7 mouse cellular contexts compared by ENCODE assay signal in the genomic region with DNA sequence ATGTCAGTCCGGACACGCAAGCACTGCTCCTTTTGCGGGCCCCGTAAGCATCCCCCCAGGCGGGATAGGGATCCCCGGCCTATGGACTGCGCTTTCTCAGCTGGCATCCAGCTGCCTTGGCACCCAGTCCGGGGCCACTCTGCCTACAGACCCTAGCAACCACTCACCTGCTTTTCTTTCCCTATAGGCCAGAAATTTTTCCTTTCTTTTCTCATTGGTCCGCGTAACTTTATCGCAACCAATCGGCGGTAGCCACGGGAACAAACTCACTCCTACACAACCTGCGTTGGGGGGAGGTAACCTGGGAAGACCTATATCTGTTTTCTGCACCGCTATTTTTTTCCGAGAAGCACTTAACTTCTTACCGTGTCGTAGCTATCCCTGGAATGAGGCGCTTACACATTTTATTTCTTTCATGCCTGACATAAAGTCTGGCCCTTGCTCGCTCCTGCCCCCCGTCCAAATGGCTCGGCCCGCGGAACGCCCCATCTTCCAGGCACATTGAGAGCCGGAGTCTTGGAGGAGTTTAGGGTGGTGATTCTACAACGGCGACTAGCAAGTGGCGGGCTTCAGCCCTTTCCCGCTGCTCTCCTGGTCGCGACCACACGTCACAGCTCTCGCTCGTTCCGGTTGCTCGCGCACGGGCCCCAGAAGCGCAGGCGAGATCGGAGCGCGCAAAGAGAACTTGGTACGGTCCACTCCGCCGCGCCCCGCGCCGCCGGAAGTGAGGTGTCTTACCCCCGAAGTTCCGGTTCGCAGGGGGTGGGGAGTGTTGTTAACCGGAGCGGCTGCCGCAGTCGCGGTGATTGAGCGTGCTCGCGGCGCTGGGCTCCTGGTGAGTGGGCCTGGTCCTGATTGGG. TPM values are rescaled to one million over a fixed set of nuclear protein-coding genes. Genes with fewer than 3 reads are reported as not detected.
DNase-seq lines count a peak whose midpoint lies in the region; ATAC-seq lines count a peak whose summit lies in the region.

A gene (plus strand): TSS at position 283 of the 860 bp plus-strand sequence.

- H3K9me3 ChIP-seq in embryonic facial prominence, embryonic 12.5 days = no peaks in the 10 kb centered on the region
- H3K9me3 ChIP-seq in limb, embryonic 11.5 days (ENCODE audit: control insufficient read depth, low read length) = no peaks in the 10 kb centered on the region
- no peaks in the 10 kb centered on the region for H3K9me3 ChIP-seq in midbrain, embryonic 14.5 days (ENCODE audit: control insufficient read depth, low read length)

- H3K27ac ChIP-seq in embryonic facial prominence, embryonic 12.5 days = peak within 1 kb of the TSS; percentile 99
- peak within 1 kb of the TSS; percentile 97 for H3K27ac ChIP-seq in limb, embryonic 11.5 days (replicated peaks; ENCODE audit: low read depth, low read length)
- H3K27ac ChIP-seq in midbrain, embryonic 14.5 days (replicated peaks; ENCODE audit: low read depth, low read length) = peak within 1 kb of the TSS; percentile 99

- H3K27me3 ChIP-seq in embryonic facial prominence, embryonic 12.5 days = no peaks in the 10 kb centered on the region
- H3K27me3 ChIP-seq in limb, embryonic 11.5 days (ENCODE audit: control insufficient read depth, insufficient read depth, low read length) = no peaks in the 10 kb centered on the region
- H3K27me3 ChIP-seq in midbrain, embryonic 14.5 days (ENCODE audit: control insufficient read depth, insufficient read depth, low read length) = no peaks in the 10 kb centered on the region

- H3K9ac ChIP-seq in embryonic facial prominence, embryonic 12.5 days = peak within 1 kb of the TSS; percentile 90
- peak within 1 kb of the TSS; percentile 92 for H3K9ac ChIP-seq in limb, embryonic 11.5 days (ENCODE audit: low read length)
- peak within 1 kb of the TSS; percentile 86 for H3K9ac ChIP-seq in midbrain, embryonic 14.5 days (replicated peaks; ENCODE audit: low read length)

- peaks cover 17% of the 10 kb centered on the region for H3K4me1 ChIP-seq in embryonic facial prominence, embryonic 12.5 days
- H3K4me1 ChIP-seq in limb, embryonic 11.5 days (ENCODE audit: control insufficient read depth, insufficient read depth, low read length) = peaks cover 8% of the 10 kb centered on the region
- peaks cover 18% of the 10 kb centered on the region for H3K4me1 ChIP-seq in midbrain, embryonic 14.5 days (ENCODE audit: control insufficient read depth, insufficient read depth, low read length)

- H3K36me3 ChIP-seq in embryonic facial prominence, embryonic 12.5 days = peaks cover 33% of the 10 kb centered on the region
- peaks cover 24% of the 10 kb centered on the region for H3K36me3 ChIP-seq in limb, embryonic 11.5 days (ENCODE audit: control insufficient read depth, insufficient read depth, low read length)
- H3K36me3 ChIP-seq in midbrain, embryonic 14.5 days (ENCODE audit: control insufficient read depth, insufficient read depth, low read length) = peaks cover 35% of the 10 kb centered on the region

- under 1% methylated on average over 65 of the region's 65 CpGs for WGBS in embryonic facial prominence, embryonic 12.5 days
- WGBS in limb, embryonic 11.5 days = under 1% methylated on average over 65 of the region's 65 CpGs
- whole genome bisulfite sequencing in midbrain, embryonic 14.5 days = under 1% methylated on average over 65 of the region's 65 CpGs

- H3K4me3 ChIP-seq in embryonic facial prominence, embryonic 12.5 days = peak within 1 kb of the TSS; percentile 80
- H3K4me3 ChIP-seq in limb, embryonic 11.5 days (ENCODE audit: low read depth, low read length) = peak within 1 kb of the TSS; percentile 93
- H3K4me3 ChIP-seq in midbrain, embryonic 14.5 days (replicated peaks; ENCODE audit: low read depth, low read length) = peak within 1 kb of the TSS; percentile 88

- peak; percentile 89 for ATAC-seq in embryonic facial prominence, embryonic 12.5 days (ENCODE audit: insufficient number of reproducible peaks, insufficient read depth, low FRiP score, low TSS enrichment)
- peak; percentile 89 for ATAC-seq in limb, embryonic 11.5 days (ENCODE audit: insufficient number of reproducible peaks, low FRiP score, low TSS enrichment, low read depth)
- peak; percentile 89 for ATAC-seq in midbrain, embryonic 14.5 days (ENCODE audit: low FRiP score, low TSS enrichment)

- DNase-seq in adrenal gland, postnatal 25 days = peak; percentile 89
- peak; percentile 100 for DNase-seq in heart, adult 11 months
- DNase-seq in kidney, adult 18-20 months = peak; percentile 94
- peak; percentile 92 for DNase-seq in limb, embryonic 11.5 days (ENCODE audit: low spot score)
- peak; percentile 96 for DNase-seq in midbrain, embryonic 14.5 days
- peak; percentile 82 to 87 for DNase-seq in spleen, adult 18-20 months

- H3K4me2 ChIP-seq in embryonic facial prominence, embryonic 12.5 days (replicated peaks) = peak within 1 kb of the TSS; percentile 98
- H3K4me2 ChIP-seq in limb, embryonic 11.5 days (ENCODE audit: low read depth, severe bottlenecking) = peak within 1 kb of the TSS; percentile 96
- peak within 1 kb of the TSS; percentile 97 for H3K4me2 ChIP-seq in midbrain, embryonic 14.5 days (ENCODE audit: low read length)

RNA-seq across cellular contexts. Expression of the gene that starts here (rescaled TPM):
- 59.7 and 65.6 TPM in 2 replicates for total RNA-seq in adrenal gland, postnatal 25 days (2021)
- 26.4 and 29.8 TPM in 2 replicates for polyA plus RNA-seq in embryonic facial prominence, embryonic 12.5 days (2016; fragmentation: Nextera tagmentation; extraction: Ambion mirVana)
- polyA plus RNA-seq in limb, embryonic 11.5 days (2014; fragmentation: Nextera tagmentation; extraction: Ambion mirVana) = 30.3 and 32.2 TPM in 2 replicates
- polyA plus RNA-seq in midbrain, embryonic 14.5 days (2014; fragmentation: Nextera tagmentation; extraction: Ambion mirVana) = 28.8 and 33.6 TPM in 2 replicates

Comparison
In these comparisons a context has a peak if more than half of its experiments do, and no peak if none do; other contexts are left out.
1. Peak in every context shown above with its lines: DNase-seq, ATAC-seq, H3K4me3 ChIP-seq and H3K27ac ChIP-seq.